10 mouse cellular contexts compared by ENCODE assay signal in genomic region chr8:120511737-120512136, GRCm38 (mm10).
DNase-seq lines count a peak whose midpoint lies in the region; ATAC-seq and TF ChIP-seq lines count a peak whose summit lies in the region.
"Had no signal": no experiment of that assay in that cellular context is flagged by ENCODE, and none has a peak within 500 bp of the region (broad histone marks: within the 10 kb centered on the region; RNA-seq: fewer than 3 reads in every experiment).

No protein-coding gene starts in this region.

- no peaks in the 10 kb centered on the region for H3K36me3 ChIP-seq in forebrain, embryonic 10.5 days (replicated peaks)
- H3K36me3 ChIP-seq in hindbrain, embryonic 14.5 days (replicated peaks; ENCODE audit: control insufficient read depth, insufficient read depth): no peaks in the 10 kb centered on the region
- no peaks in the 10 kb centered on the region for H3K36me3 ChIP-seq in midbrain, postnatal 0 days (ENCODE audit: insufficient read depth, low read length)
- H3K36me3 ChIP-seq: lung, embryonic 15.5 days had no signal

- no peak overlapping the region for H3K4me3 ChIP-seq in forebrain, embryonic 10.5 days
- H3K4me3 ChIP-seq in hindbrain, embryonic 14.5 days (replicated peaks; ENCODE audit: low read length): no peak overlapping the region
- no peak overlapping the region for H3K4me3 ChIP-seq in midbrain, postnatal 0 days (ENCODE audit: low read depth, low read length)
- no peak overlapping the region for H3K4me3 ChIP-seq in left cerebral cortex, adult 2 months
- H3K4me3 ChIP-seq: lung, embryonic 15.5 days had no signal

- TF ChIP-seq CTCF in midbrain, postnatal 0 days (IDR thresholded peaks at IDR 0.05): no peak
- TF ChIP-seq CTCF in left cerebral cortex, adult 2 months (IDR thresholded peaks at IDR 0.05): no peak

- H3K9me3 ChIP-seq in forebrain, embryonic 10.5 days: no peaks in the 10 kb centered on the region
- H3K9me3 ChIP-seq in hindbrain, embryonic 14.5 days (ENCODE audit: control insufficient read depth, low read length): no peaks in the 10 kb centered on the region
- H3K9me3 ChIP-seq in midbrain, postnatal 0 days (ENCODE audit: low read length): no peaks in the 10 kb centered on the region
- H3K9me3 ChIP-seq: lung, embryonic 15.5 days had no signal

- H3K27ac ChIP-seq in forebrain, embryonic 10.5 days: peak overlapping the region; percentile 84
- peak overlapping the region; percentile 86; the same call in 1 of the 2 replicates for H3K27ac ChIP-seq in hindbrain, embryonic 14.5 days
- H3K27ac ChIP-seq in midbrain, postnatal 0 days (ENCODE audit: low read depth, low read length): no peak overlapping the region
- no peak overlapping the region for H3K27ac ChIP-seq in left cerebral cortex, adult 2 months
- H3K27ac ChIP-seq: lung, embryonic 15.5 days had no signal

- 0 out of 2 replicates have a peak overlapping the region, but pooled peaks have one; percentile 5 for H3K4me2 ChIP-seq in hindbrain, embryonic 14.5 days (replicated peaks)
- no peak overlapping the region for H3K4me2 ChIP-seq in midbrain, postnatal 0 days (ENCODE audit: low read depth, low read length, poor library complexity, severe bottlenecking)
- H3K4me2 ChIP-seq: lung, embryonic 15.5 days had no signal

- peak; percentile 46 for DNase-seq in kidney, postnatal 10 days
- no peak for DNase-seq in kidney, postnatal 25 days
- DNase-seq in forebrain, embryonic 10.5 days (ENCODE audit: extremely low spot score, low spot score): no peak
- no peak for DNase-seq in hindbrain, embryonic 14.5 days (ENCODE audit: low spot score)
- no peak for DNase-seq in midbrain, postnatal 0 days (ENCODE audit: low spot score)
- no peak for DNase-seq in left cerebral cortex, adult 2 months (ENCODE audit: extremely low spot score in 1 of 2, low spot score in 2 of 2)
- DNase-seq in right cerebral cortex, postnatal 4 days: no peak
- DNase-seq in ovary, postnatal 10 days (ENCODE audit: low spot score): no peak
- DNase-seq: embryo, embryonic 11 days had no signal

- peaks cover 96% of the 10 kb centered on the region for H3K27me3 ChIP-seq in forebrain, embryonic 10.5 days (ENCODE audit: poor library complexity, severe bottlenecking)
- H3K27me3 ChIP-seq in hindbrain, embryonic 14.5 days (ENCODE audit: control insufficient read depth, insufficient read depth, low read length): no peaks in the 10 kb centered on the region
- H3K27me3 ChIP-seq in midbrain, postnatal 0 days (ENCODE audit: insufficient read depth, low read length): no peaks in the 10 kb centered on the region
- H3K27me3 ChIP-seq: lung, embryonic 15.5 days had no signal

- peaks cover 100% of the 10 kb centered on the region for H3K4me1 ChIP-seq in forebrain, embryonic 10.5 days
- peaks cover 83% of the 10 kb centered on the region for H3K4me1 ChIP-seq in hindbrain, embryonic 14.5 days (replicated peaks; ENCODE audit: control insufficient read depth, insufficient read depth, low read length)
- H3K4me1 ChIP-seq in midbrain, postnatal 0 days (ENCODE audit: insufficient read depth, low read length): peaks cover 45% of the 10 kb centered on the region

- peak overlapping the region; percentile 9 for H3K9ac ChIP-seq in hindbrain, embryonic 14.5 days
- 0 out of 2 replicates have a peak overlapping the region, but pooled peaks have one; percentile 0 for H3K9ac ChIP-seq in midbrain, postnatal 0 days (replicated peaks; ENCODE audit: low read length, poor library complexity, severe bottlenecking)
- H3K9ac ChIP-seq: lung, embryonic 15.5 days had no signal

- intact Hi-C loops in left cerebral cortex, adult 2 months (cut with DNase I): no loop called here

- 33% methylated on average over 8 of the region's 8 CpGs for WGBS in forebrain, embryonic 10.5 days
- 20% methylated on average over 8 of the region's 8 CpGs for WGBS in hindbrain, embryonic 14.5 days
- WGBS in midbrain, postnatal 0 days: 43% methylated on average over 8 of the region's 8 CpGs

- ATAC-seq in hindbrain, embryonic 14.5 days (ENCODE audit: low FRiP score): no peak
- ATAC-seq in midbrain, postnatal 0 days (ENCODE audit: low FRiP score): no peak

Comparison
In these comparisons a context has a peak if more than half of its experiments do, and no peak if none do; other contexts are left out.
1. H3K27ac ChIP-seq: peak in forebrain, embryonic 10.5 days (single experiment) and hindbrain, embryonic 14.5 days (single experiment); none in midbrain, postnatal 0 days (single experiment) and left cerebral cortex, adult 2 months (single experiment).